Mouse (Mus musculus): ENCODE data around the gene Slc9a9.

Gene Slc9a9

GRCm38 (mm10) chr9:94682260-94682659, 12.6 kb downstream of the Slc9a9 start:
- no peak for DNase-seq (ENCODE audit: low read depth, low spot score)

- DNase-seq (ENCODE audit: low read depth, low spot score): no peak
These were observed 15.9 kb downstream of the Slc9a9 start for GRCm38 (mm10) chr9:94685640-94686039.

GRCm38 (mm10) chr9:94686380-94686779, 16.7 kb downstream of the Slc9a9 start:
- DNase-seq (ENCODE audit: low read depth, low spot score): no peak

- no peak for DNase-seq (ENCODE audit: low read depth, low spot score)
These were observed 17.6 kb downstream of the Slc9a9 start for GRCm38 (mm10) chr9:94687203-94687859.

- DNase-seq (ENCODE audit: low read depth, low spot score): peak; percentile 19
These were observed 21.8 kb downstream of the Slc9a9 start for GRCm38 (mm10) chr9:94691311-94692087.

GRCm38 (mm10) chr9:94692122-94692521, 22.4 kb downstream of the Slc9a9 start:
- DNase-seq (ENCODE audit: low read depth, low spot score): no peak

- DNase-seq (ENCODE audit: low read depth, low spot score): no peak
These were observed 24.5 kb downstream of the Slc9a9 start for GRCm38 (mm10) chr9:94694243-94694642.

GRCm38 (mm10) chr9:94694983-94695382, 25.3 kb downstream of the Slc9a9 start:
- DNase-seq (ENCODE audit: low read depth, low spot score): no peak

- no peak for DNase-seq (ENCODE audit: low read depth, low spot score)
These were observed 26.9 kb downstream of the Slc9a9 start for GRCm38 (mm10) chr9:94696539-94697079.

- DNase-seq (ENCODE audit: low read depth, low spot score): no peak
These were observed 28.5 kb downstream of the Slc9a9 start for GRCm38 (mm10) chr9:94698175-94698574.

- DNase-seq (ENCODE audit: low read depth, low spot score): no peak
These were observed 30.8 kb downstream of the Slc9a9 start for GRCm38 (mm10) chr9:94700549-94700948.

GRCm38 (mm10) chr9:94701193-94701869, 31.6 kb downstream of the Slc9a9 start:
- DNase-seq (ENCODE audit: low read depth, low spot score): no peak

GRCm38 (mm10) chr9:94701965-94702634, 32.4 kb downstream of the Slc9a9 start:
- no peak for DNase-seq (ENCODE audit: low read depth, low spot score)

- no peak for DNase-seq (ENCODE audit: low read depth, low spot score)
These were observed 35.5 kb downstream of the Slc9a9 start for GRCm38 (mm10) chr9:94704986-94705757.

- no peak for DNase-seq (ENCODE audit: low read depth, low spot score)
These were observed 36.0 kb downstream of the Slc9a9 start for GRCm38 (mm10) chr9:94705758-94706026.

GRCm38 (mm10) chr9:94712084-94712483, 42.4 kb downstream of the Slc9a9 start:
- DNase-seq (ENCODE audit: low read depth, low spot score): no peak

- no peak for DNase-seq (ENCODE audit: low read depth, low spot score)
These were observed 47.0 kb downstream of the Slc9a9 start for GRCm38 (mm10) chr9:94716695-94717094.

GRCm38 (mm10) chr9:94723631-94724030, 53.9 kb downstream of the Slc9a9 start:
- no peak for DNase-seq (ENCODE audit: low read depth, low spot score)

GRCm38 (mm10) chr9:94725121-94725520, 55.4 kb downstream of the Slc9a9 start:
- no peak for DNase-seq (ENCODE audit: low read depth, low spot score)

- peak; percentile 32 for DNase-seq (ENCODE audit: low read depth, low spot score)
These were observed 57.7 kb downstream of the Slc9a9 start for GRCm38 (mm10) chr9:94727457-94727856.

- no peak for DNase-seq (ENCODE audit: low read depth, low spot score)
These were observed 60.7 kb downstream of the Slc9a9 start for GRCm38 (mm10) chr9:94730396-94730795.

All from forelimb bud, embryonic 11.5 days (tissue).